Mouse (Mus musculus): ENCODE results near the gene Ttll5. TPM values are rescaled to one million over a fixed set of nuclear protein-coding genes. Genes with fewer than 3 reads are reported as not detected.

Ttll5 gene
- total and polyA plus RNA-seq, 3 experiments: 7.4 to 18.5 TPM; not detected in 1

DNA sequence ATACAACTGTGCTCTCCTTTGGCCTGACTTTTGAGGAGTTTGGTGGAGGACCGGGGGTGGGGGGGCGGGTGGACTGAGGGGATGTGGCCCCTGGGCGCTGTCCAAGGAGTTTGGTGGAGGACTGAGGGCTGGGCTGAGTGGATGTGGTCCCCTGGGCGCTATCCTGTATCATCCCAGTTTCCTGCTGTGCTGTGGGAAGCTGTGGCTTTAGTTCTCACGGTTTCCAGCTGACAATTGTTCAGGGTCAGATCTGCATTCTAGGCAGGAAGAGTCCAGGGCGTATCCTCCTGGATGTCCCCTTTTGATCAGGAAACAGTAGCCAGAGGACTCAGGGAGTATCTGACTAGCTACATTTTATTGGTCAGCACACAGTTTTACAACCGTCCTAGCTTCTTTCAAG lies 263.6 kb downstream of the Ttll5 start:
- DNase-seq (ENCODE audit: low read depth, low spot score): no peak
- no peak overlapping the region for H3K27ac ChIP-seq (ENCODE audit: control insufficient read depth, low read depth, low read length)
- H3K79me2 ChIP-seq (ENCODE audit: control insufficient read depth, insufficient read depth, low read length, poor library complexity): no peaks in the 10 kb centered on the region
- H3K9ac ChIP-seq (ENCODE audit: control insufficient read depth, low read depth, low read length, poor library complexity, severe bottlenecking): no peak overlapping the region
- no peak for TF ChIP-seq POLR2AphosphoS5 (IDR thresholded peaks at IDR 0.05; ENCODE audit: borderline replicate concordance, low read depth, low read length)
- TF ChIP-seq NRF1 (IDR thresholded peaks at IDR 0.05; ENCODE audit: insufficient read depth, low read depth, low read length, poor library complexity, severe bottlenecking): no peak
- no peak for TF ChIP-seq ZKSCAN1 (IDR thresholded peaks at IDR 0.05; ENCODE audit: low read depth, low read length)
- TF ChIP-seq UBTF (IDR thresholded peaks at IDR 0.05; ENCODE audit: borderline replicate concordance, insufficient read depth, low read depth, low read length): no peak
- no peak for TF ChIP-seq TCF12 (IDR thresholded peaks at IDR 0.05; ENCODE audit: low read depth, low read length)
- TF ChIP-seq POLR2A (IDR thresholded peaks at IDR 0.05; ENCODE audit: control insufficient read depth in 1 of 2, insufficient read depth in 1 of 2, low read depth in 1 of 2, low read length in 2 of 2, poor library complexity in 1 of 2): no peak
- no peak for TF ChIP-seq CHD1 (IDR thresholded peaks at IDR 0.05; ENCODE audit: low read depth, low read length)
- no peak for TF ChIP-seq MEF2A (IDR thresholded peaks at IDR 0.05; ENCODE audit: extremely low read depth, insufficient replicate concordance, low read depth, low read length, poor library complexity, severe bottlenecking)
- TF ChIP-seq MAFK (IDR thresholded peaks at IDR 0.05; ENCODE audit: borderline replicate concordance, low read depth, low read length): no peak
- TF ChIP-seq GATA1 (IDR thresholded peaks at IDR 0.05; ENCODE audit: low read depth, low read length): no peak
- no peak for TF ChIP-seq ETS1 (IDR thresholded peaks at IDR 0.05; ENCODE audit: low read depth, low read length)
- no peak for TF ChIP-seq NELFE (IDR thresholded peaks at IDR 0.05; ENCODE audit: low read depth, low read length)
- no peak for TF ChIP-seq HCFC1 (IDR thresholded peaks at IDR 0.05; ENCODE audit: low read depth, low read length)
- no peak for TF ChIP-seq POLR2AphosphoS2 (IDR thresholded peaks at IDR 0.05; ENCODE audit: low read length)
- no peaks in the 10 kb centered on the region for H3K4me1 ChIP-seq (ENCODE audit: control insufficient read depth in 1 of 2, insufficient read depth in 2 of 2, low read length in 2 of 2)
- no peaks in the 10 kb centered on the region for H3K27me3 ChIP-seq (ENCODE audit: control insufficient read depth in 1 of 2, insufficient read depth in 2 of 2, low read length in 2 of 2)
- no peak overlapping the region for H3K4me3 ChIP-seq (ENCODE audit: control insufficient read depth in 1 of 2, insufficient read depth in 1 of 2, low read depth in 2 of 2, low read length in 2 of 2)
- H3K36me3 ChIP-seq (ENCODE audit: control insufficient read depth in 1 of 2, insufficient read depth in 2 of 2, low read length in 2 of 2): no peaks in the 10 kb centered on the region
- H3K9me3 ChIP-seq (replicated peaks; ENCODE audit: insufficient read depth, low read length): no peaks in the 10 kb centered on the region

DNA sequence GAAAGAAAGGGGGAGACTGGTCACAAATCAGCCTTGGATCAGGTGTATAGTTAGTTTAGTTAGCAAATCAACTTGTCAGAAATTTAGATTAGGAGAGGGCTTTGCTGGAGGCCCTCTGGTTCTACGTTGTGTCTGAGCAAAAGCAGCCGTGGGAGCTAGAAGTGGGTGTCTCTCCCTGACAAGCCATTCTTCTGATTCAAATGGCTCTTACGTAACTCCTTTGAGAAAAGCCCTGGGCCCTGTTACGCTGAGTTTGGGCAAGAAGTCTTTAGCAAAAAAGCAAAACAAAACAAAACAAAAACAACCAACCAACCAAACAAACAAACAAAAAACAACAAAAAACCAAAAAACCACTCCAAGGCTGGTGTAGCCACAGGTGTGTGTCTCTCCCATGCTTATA lies 266.3 kb downstream of the Ttll5 start:
- no peaks in the 10 kb centered on the region for H3K79me2 ChIP-seq (ENCODE audit: control insufficient read depth, insufficient read depth, low read length, poor library complexity)
- no peak overlapping the region for H3K27ac ChIP-seq (ENCODE audit: control insufficient read depth, low read depth, low read length)
- DNase-seq (ENCODE audit: low read depth, low spot score): no peak
- TF ChIP-seq NRF1 (IDR thresholded peaks at IDR 0.05; ENCODE audit: insufficient read depth, low read depth, low read length, poor library complexity, severe bottlenecking): no peak
- TF ChIP-seq ZKSCAN1 (IDR thresholded peaks at IDR 0.05; ENCODE audit: low read depth, low read length): no peak
- TF ChIP-seq EP300 (IDR thresholded peaks at IDR 0.05; ENCODE audit: low read depth in 1 of 2, low read length in 2 of 2): no peak
- TF ChIP-seq TBP (IDR thresholded peaks at IDR 0.05; ENCODE audit: low read depth, low read length): no peak
- no peak for TF ChIP-seq UBTF (IDR thresholded peaks at IDR 0.05; ENCODE audit: borderline replicate concordance, insufficient read depth, low read depth, low read length)
- TF ChIP-seq USF1 (IDR thresholded peaks at IDR 0.05; ENCODE audit: low read depth, low read length): no peak
- TF ChIP-seq ETS1 (IDR thresholded peaks at IDR 0.05; ENCODE audit: low read depth, low read length): no peak
- no peak for TF ChIP-seq MYC (IDR thresholded peaks at IDR 0.05; ENCODE audit: low read depth, low read length)
- no peak for TF ChIP-seq HCFC1 (IDR thresholded peaks at IDR 0.05; ENCODE audit: low read depth, low read length)
- TF ChIP-seq MYB (IDR thresholded peaks at IDR 0.05; ENCODE audit: low read depth, low read length): no peak
- H3K9me3 ChIP-seq (replicated peaks; ENCODE audit: insufficient read depth, low read length): no peaks in the 10 kb centered on the region
- no peaks in the 10 kb centered on the region for H3K27me3 ChIP-seq (ENCODE audit: control insufficient read depth in 1 of 2, insufficient read depth in 2 of 2, low read length in 2 of 2)
- H3K4me1 ChIP-seq (ENCODE audit: control insufficient read depth in 1 of 2, insufficient read depth in 2 of 2, low read length in 2 of 2): no peaks in the 10 kb centered on the region
- H3K36me3 ChIP-seq (ENCODE audit: control insufficient read depth in 1 of 2, insufficient read depth in 2 of 2, low read length in 2 of 2): no peaks in the 10 kb centered on the region
- H3K4me3 ChIP-seq (ENCODE audit: control insufficient read depth in 1 of 2, insufficient read depth in 1 of 2, low read depth in 2 of 2, low read length in 2 of 2): no peak overlapping the region
- no peak overlapping the region for H3K9ac ChIP-seq (ENCODE audit: control insufficient read depth, low read depth, low read length, poor library complexity, severe bottlenecking)
